Mouse (Mus musculus) induced T-regulatory cell, adult 2 months (primary cell): Measurements from ENCODE around the gene Stpg2.
"Not testable (repeated sequence)": the region's sequence is repeated elsewhere in the genome, so short reads cannot be mapped to it uniquely, and the experiment has no call there.

Experiments used
- DNase-seq: peaks from one replicate; pipeline ENCODE4 v3.0.0-alpha.2; 2012; ENCODE audit warnings: low read depth

The Stpg2 gene

GRCm38 (mm10) chr3:139442170-139442569 is 236.7 kb downstream of the Stpg2 start:
- no peak for DNase-seq

- DNase-seq = no peak
Observed at GRCm38 (mm10) chr3:139495939-139496338, 290.4 kb downstream of the Stpg2 start.

- DNase-seq = no peak
Observed at GRCm38 (mm10) chr3:139502216-139502615, 296.7 kb downstream of the Stpg2 start.

- no peak for DNase-seq
Observed at GRCm38 (mm10) chr3:139509275-139509985, 303.9 kb downstream of the Stpg2 start.

DNA sequence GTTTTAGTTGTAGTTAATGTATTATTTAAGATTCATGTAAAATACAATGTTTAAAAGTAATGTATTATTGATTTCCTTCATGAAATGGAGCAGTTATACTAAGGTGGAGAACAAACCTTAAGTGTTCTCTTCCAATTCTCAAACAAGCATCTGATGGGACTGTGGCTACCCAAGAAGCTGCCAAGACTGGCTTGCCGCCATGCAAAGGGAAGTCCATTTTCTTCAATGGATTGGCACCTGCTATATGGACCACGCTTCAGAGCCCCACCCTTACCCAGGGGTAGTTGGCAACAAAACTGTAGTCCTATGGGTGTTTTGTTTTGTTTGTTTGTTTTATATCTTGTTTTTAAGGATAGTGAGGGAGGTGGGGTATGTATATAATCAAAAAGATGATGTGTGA is 373.0 kb downstream of the Stpg2 start:
- DNase-seq = no peak

DNA sequence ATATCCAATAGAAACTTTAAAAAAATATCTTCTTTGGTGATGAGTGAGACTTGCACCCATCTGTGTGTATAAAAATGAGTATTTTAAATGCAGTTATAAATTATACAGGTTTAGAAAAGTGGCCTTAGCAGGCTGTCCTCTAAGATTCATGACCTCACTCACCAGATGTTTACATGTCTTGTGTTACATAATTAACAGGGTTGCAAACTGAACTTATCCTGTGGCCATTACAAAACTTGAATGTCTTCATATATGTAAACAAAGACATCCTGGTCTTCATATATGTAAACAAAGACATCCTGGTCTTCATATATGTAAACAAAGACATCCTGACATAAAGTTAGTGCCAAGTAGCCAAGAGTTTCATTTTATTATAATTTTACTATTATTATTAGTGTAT is 375.8 kb downstream of the Stpg2 start:
- DNase-seq = no peak

GRCm38 (mm10) chr3:139599508-139599907 is 394.0 kb downstream of the Stpg2 start:
- no peak for DNase-seq

- not testable (repeated sequence) for DNase-seq
Observed at GRCm38 (mm10) chr3:139608267-139608666, 402.8 kb downstream of the Stpg2 start.

- DNase-seq = no peak
Observed at GRCm38 (mm10) chr3:139614641-139615040, 409.1 kb downstream of the Stpg2 start.

- DNase-seq = no peak
Observed at GRCm38 (mm10) chr3:139615791-139616190, 410.3 kb downstream of the Stpg2 start.

GRCm38 (mm10) chr3:139637887-139638286 is 432.4 kb downstream of the Stpg2 start:
- no peak for DNase-seq

DNA sequence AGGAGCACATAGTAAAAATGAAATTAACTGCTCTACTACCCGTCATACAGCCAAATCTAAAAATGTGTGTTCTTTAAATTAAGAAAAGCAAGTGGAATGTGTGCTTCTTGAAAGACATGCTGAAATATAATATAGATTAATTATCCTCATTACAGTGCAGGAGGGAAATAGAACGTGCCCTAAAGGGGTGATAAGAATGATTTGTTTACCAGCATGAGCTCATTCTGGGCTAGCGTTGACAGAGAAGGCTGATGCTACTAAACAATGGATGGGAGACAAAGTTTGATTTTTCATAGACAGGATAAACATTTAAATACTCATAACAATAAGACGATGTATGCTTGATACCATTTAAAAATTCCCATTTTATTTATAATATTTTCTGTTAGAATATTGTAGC is 446.0 kb downstream of the Stpg2 start:
- no peak for DNase-seq

- no peak for DNase-seq
Observed at GRCm38 (mm10) chr3:139659416-139659815, 453.9 kb downstream of the Stpg2 start.

DNA sequence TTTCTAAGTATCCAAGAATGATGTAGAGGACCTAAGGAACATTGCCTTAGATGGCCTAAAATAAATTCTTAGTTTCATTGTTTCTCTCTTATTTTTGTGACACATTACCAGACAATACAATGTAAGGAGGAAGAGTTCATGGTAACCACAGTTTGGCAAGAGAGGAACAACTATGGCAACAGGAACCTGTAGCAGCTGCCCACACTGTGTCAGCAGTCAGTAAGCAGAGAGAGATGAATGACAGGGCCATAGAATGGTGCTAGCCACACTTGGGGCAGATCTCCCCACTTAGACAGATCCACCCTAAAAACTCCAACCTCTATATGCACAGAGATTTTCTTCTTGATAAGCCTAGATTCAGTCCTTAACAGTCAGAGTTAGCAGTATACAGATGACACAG is 456.7 kb downstream of the Stpg2 start:
- no peak for DNase-seq

- no peak for DNase-seq
Observed at GRCm38 (mm10) chr3:139663712-139664245, 458.3 kb downstream of the Stpg2 start.

- DNase-seq = no peak
Observed at GRCm38 (mm10) chr3:139665047-139665446, 459.6 kb downstream of the Stpg2 start.

DNA sequence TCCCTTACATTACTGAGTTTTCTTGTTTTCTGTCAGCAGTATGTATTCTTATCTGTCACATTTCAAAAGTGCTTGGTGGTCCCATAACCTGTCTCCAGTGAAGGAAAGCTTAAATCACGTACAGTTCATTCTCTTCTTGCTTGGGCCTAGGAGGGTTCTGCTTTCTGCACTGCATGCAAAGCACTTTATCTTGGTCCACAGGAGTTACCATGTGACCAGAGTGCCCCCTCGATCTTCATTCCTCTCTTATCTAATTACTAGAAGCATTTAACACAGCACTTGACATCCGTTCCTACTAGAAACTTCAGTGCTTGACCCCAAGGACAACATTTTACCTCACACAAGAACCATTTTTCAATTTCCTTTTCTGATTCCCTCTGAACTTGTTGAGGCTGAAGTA is 470.7 kb downstream of the Stpg2 start:
- DNase-seq = no peak

- DNase-seq = no peak
Observed at GRCm38 (mm10) chr3:139676723-139677122, 471.2 kb downstream of the Stpg2 start.

GRCm38 (mm10) chr3:139704238-139704637 is 498.7 kb downstream of the Stpg2 start:
- DNase-seq = not testable (repeated sequence)

- not testable (repeated sequence) for DNase-seq
Observed at GRCm38 (mm10) chr3:139707396-139707795, 501.9 kb downstream of the Stpg2 start.

GRCm38 (mm10) chr3:139709794-139710193 is 504.3 kb downstream of the Stpg2 start:
- no peak for DNase-seq

DNA sequence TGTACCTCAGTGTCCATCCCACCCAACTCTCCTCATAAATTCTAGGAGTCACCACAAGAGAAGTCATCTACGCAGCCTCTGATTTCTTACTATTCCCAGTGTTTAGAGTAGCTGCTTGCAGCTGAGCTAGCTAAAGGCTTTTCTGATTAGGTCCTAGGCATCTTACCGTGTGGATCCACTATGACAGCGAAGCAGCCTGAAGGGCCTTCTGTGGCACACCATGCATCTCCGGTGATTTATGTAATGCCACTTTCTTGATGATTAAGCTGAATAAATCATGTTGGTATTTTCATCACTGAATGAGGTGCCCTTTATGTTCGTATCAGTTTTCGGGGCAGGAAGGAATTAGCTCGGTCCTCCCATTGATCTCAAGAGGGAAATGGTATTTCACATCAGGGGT is 523.3 kb downstream of the Stpg2 start:
- no peak for DNase-seq

- no peak for DNase-seq
Observed at GRCm38 (mm10) chr3:139729248-139729647, 523.8 kb downstream of the Stpg2 start.

- DNase-seq = no peak
Observed at GRCm38 (mm10) chr3:139733156-139733555, 527.7 kb downstream of the Stpg2 start.
